Mouse (Mus musculus) heart, embryonic 14.5 days (tissue): ENCODE data around the gene Nfe2l1. TPM values are rescaled to one million over a fixed set of nuclear protein-coding genes. Genes with fewer than 3 reads are reported as not detected.

Source experiments
- ATAC-seq: fragments of 200-750 bp; cut with Nextera tagmentation; 2 replicates; pipeline ENCODE4 v1.8.0; 2017; ENCODE audit warnings: low read depth, moderate TSS enrichment; ENCODE audit not compliant: insufficient number of reproducible peaks, insufficient read depth, low FRiP score
- H3K27ac ChIP-seq, 2 experiments: fragments of 200-500 bp in 1 of 2; fragments of 300-500 bp in 1 of 2; sonication (generic) in 1 of 2; replicated peaks in 1 of 2; 2 replicates each; pipeline ENCODE4 v1.5.1; 2012 to 2014; ENCODE audit warnings: low read depth in 2 of 2, low read length in 2 of 2, control low read depth in 1 of 2, mild to moderate bottlenecking in 1 of 2, mixed read lengths in 1 of 2; ENCODE audit not compliant: control insufficient read depth in 1 of 2, insufficient read depth in 1 of 2
- H3K27me3 ChIP-seq: fragments of 300-500 bp; sonication (generic); 2 replicates; pipeline ENCODE4 v1.6.1; 2014; ENCODE audit warnings: mild to moderate bottlenecking, low read length, control low read depth; ENCODE audit not compliant: control insufficient read depth, insufficient read depth
- H3K36me3 ChIP-seq: fragments of 300-500 bp; sonication (generic); 2 replicates; pipeline ENCODE4 v1.6.1; 2014; ENCODE audit warnings: mild to moderate bottlenecking, control low read depth, low read length, mixed read lengths; ENCODE audit not compliant: control insufficient read depth, insufficient read depth
- H3K4me1 ChIP-seq, 2 experiments: fragments of 200-500 bp in 1 of 2; fragments of 300-500 bp in 1 of 2; sonication (generic) in 1 of 2; 2 replicates each; pipeline ENCODE4 v1.6.1; 2012 to 2014; ENCODE audit warnings: low read length in 2 of 2, control low read depth in 1 of 2, mixed read lengths in 1 of 2; ENCODE audit not compliant: control insufficient read depth in 2 of 2, insufficient read depth in 2 of 2
- H3K4me2 ChIP-seq: fragments of 300-500 bp; sonication (generic); 2 replicates; pipeline ENCODE4 v1.6.1; 2014; ENCODE audit warnings: mild to moderate bottlenecking, low read length
- H3K4me3 ChIP-seq, 2 experiments: fragments of 200-500 bp in 1 of 2; fragments of 300-500 bp in 1 of 2; sonication (generic) in 1 of 2; 2 replicates each; pipeline ENCODE4 v1.5.1; 2012 to 2014; ENCODE audit warnings: low read length in 2 of 2, mild to moderate bottlenecking in 2 of 2, control low read depth in 1 of 2, low read depth in 1 of 2, moderate library complexity in 1 of 2; ENCODE audit not compliant: control insufficient read depth in 1 of 2, insufficient read depth in 1 of 2
- H3K9ac ChIP-seq: fragments of 300-500 bp; sonication (generic); 2 replicates; pipeline ENCODE4 v1.6.1; 2014; ENCODE audit warnings: mild to moderate bottlenecking, low read length
- H3K9me3 ChIP-seq: fragments of 300-500 bp; sonication (generic); 2 replicates; pipeline ENCODE4 v1.6.1; 2016; ENCODE audit warnings: low read length, control low read depth; ENCODE audit not compliant: control insufficient read depth
- WGBS: fragments of 180-500 bp; shearing (Covaris S2); extraction: QIAGEN DNeasy Blood & Tissue Kit; methylation state at CpG from one replicate; pipeline ENCODE4 v1.1.7; 2014; 5-methylcytosine and 5-hydroxymethylcytosine counted together
- polyA plus RNA-seq: library from polyadenylated mRNA; unstranded; fragments of >200 nt; fragmentation: Nextera tagmentation; extraction: Ambion mirVana; gene quantifications from 2 replicates; pipeline ENCODE4 v1.2.1, GENCODE M21; 2014

Nfe2l1 gene
- polyA plus RNA-seq, 1 experiment from 2014 or later = 55.1 TPM

GRCm38 (mm10) chr11:96843627-96844026 is 13.9 kb upstream of the Nfe2l1 start:
- Histone ChIP-seq H3K4me1 (peaks cover 0 to 2% of the 10 kb centered on the region in 2 experiments; a peak in 1 of 4 replicates), H3K4me3 (no peak overlapping the region), H3K9me3 (no peaks in the 10 kb centered on the region), H3K9ac (no peak overlapping the region), H3K27me3 (no peaks in the 10 kb centered on the region), H3K27ac (no peak overlapping the region), H3K4me2 (no peak overlapping the region), H3K36me3 (no peaks in the 10 kb centered on the region)
- no peak for ATAC-seq
- WGBS = 53% methylated on average over 3 of the region's 3 CpGs

DNA sequence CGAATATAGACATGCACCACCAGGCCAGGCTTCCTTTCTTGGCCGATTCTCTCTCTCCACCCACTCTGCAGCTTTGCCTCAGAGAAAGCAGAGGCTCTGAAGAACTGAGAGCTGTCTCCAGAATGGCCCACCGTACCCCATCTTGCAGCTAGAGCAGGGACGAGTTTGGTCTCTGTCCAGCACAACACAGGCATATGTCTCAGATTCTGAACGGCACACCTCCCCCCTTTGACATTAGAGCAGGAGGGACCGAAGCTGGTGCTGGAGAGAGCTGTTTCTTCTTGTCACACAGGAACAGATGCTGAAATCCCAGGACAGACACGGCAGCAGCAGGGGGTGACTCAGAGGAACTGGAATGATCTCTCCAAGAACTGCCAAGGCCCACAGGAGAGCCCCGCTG is 10.5 kb upstream of the Nfe2l1 start:
- Histone ChIP-seq H3K9me3 (no peaks in the 10 kb centered on the region), H3K9ac (no peak overlapping the region)
- WGBS = 19% methylated on average over 8 of the region's 8 CpGs

GRCm38 (mm10) chr11:96839877-96840276 is 10.1 kb upstream of the Nfe2l1 start:
- no peaks in the 10 kb centered on the region for H3K27me3 ChIP-seq
- H3K4me2 ChIP-seq = no peak overlapping the region; the same call in 1 of the 2 replicates
- no peak for ATAC-seq
- no peak overlapping the region for H3K9ac ChIP-seq
- no peak overlapping the region for H3K4me3 ChIP-seq
- H3K36me3 ChIP-seq = no peaks in the 10 kb centered on the region
- no peak overlapping the region for H3K27ac ChIP-seq
- WGBS = 62% methylated on average over 3 of the region's 3 CpGs
- peaks cover 0 to 2% of the 10 kb centered on the region in 2 experiments; a peak in 1 of 4 replicates for H3K4me1 ChIP-seq
- no peaks in the 10 kb centered on the region for H3K9me3 ChIP-seq

More for the DNA sequence above, 10.5 kb upstream of the Nfe2l1 start:
- Histone ChIP-seq H3K4me1 (peaks cover 0 to 2% of the 10 kb centered on the region in 2 experiments; a peak in 1 of 4 replicates), H3K4me2 (no peak overlapping the region; the same call in 1 of the 2 replicates), H3K27ac (no peak overlapping the region), H3K36me3 (no peaks in the 10 kb centered on the region), H3K27me3 (no peaks in the 10 kb centered on the region), H3K4me3 (no peak overlapping the region)
- ATAC-seq = no peak

DNA sequence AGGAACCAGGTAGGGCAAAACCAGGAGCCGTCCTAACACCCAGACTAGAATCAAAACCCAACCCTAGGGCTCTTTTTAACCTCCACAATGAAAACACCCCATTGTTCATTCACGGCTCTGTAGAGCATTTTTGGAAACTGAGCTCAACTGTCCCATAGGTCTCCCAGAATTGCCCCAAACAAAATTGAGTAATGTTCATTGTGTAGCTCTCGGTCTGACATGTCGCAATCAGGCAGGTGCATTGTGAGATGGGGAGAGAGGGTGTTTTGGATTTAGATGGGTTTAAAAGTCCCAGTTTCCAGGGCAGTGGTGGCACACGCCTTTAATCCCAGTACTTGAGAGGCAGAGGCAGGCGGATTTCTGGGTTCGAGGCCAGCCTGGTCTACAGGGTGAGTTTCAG is 9.7 kb upstream of the Nfe2l1 start:
- Histone ChIP-seq H3K4me1 (peaks cover 0 to 2% of the 10 kb centered on the region in 2 experiments; a peak in 1 of 4 replicates), H3K4me2 (no peak overlapping the region), H3K27me3 (no peaks in the 10 kb centered on the region), H3K36me3 (no peaks in the 10 kb centered on the region), H3K27ac (no peak overlapping the region), H3K9ac (no peak overlapping the region), H3K9me3 (no peaks in the 10 kb centered on the region), H3K4me3 (no peak overlapping the region)
- WGBS = 81% methylated on average over 7 of the region's 7 CpGs
- ATAC-seq = no peak

DNA sequence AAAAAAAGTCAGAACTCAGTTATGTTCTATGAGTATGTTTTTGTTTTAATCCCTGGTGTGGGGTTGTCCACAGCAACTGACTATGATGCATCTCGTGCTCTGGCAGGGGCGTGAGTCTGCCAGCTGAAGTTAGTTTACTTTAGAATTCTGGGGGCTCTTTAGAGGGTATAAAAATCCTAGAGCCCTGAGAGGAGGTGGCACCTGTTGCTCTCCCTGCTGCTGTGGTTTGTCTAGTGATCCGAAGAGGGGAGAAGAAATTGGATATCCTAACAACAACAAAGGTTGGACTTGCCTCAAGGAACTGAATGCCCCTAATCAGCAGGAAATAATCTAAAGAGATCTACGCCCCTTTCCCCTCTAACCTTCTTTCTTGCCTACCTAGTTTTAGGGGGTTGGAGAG is 8.6 kb upstream of the Nfe2l1 start:
- ATAC-seq = no peak
- WGBS = 69% methylated on average over 4 of the region's 4 CpGs
- no peaks in the 10 kb centered on the region for H3K36me3 ChIP-seq

DNA sequence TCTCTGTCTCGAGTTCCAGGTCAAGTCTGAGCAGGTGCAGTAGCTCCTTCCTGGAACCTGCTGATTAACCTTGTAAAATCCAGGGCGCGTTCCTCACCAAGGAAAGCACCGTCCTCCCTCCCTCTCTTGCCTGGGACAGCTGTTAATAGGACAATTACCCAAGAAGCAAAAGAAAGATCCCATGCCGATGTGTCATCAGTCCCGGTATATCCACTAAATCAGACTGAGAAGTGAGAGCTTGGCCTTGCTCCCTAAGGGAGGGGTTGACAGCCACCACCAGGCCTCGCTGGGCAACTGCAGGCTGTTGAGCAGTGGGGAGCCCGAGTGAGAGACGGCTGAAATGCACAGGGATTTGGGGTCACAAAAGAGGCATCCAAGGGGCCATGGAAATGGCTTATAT is 7.5 kb upstream of the Nfe2l1 start:
- Histone ChIP-seq H3K4me3 (no peak overlapping the region), H3K4me1 (peaks cover 0 to 2% of the 10 kb centered on the region in 2 experiments; a peak in 1 of 4 replicates), H3K36me3 (no peaks in the 10 kb centered on the region), H3K9me3 (no peaks in the 10 kb centered on the region), H3K4me2 (no peak overlapping the region), H3K27ac (no peak overlapping the region), H3K27me3 (no peaks in the 10 kb centered on the region), H3K9ac (no peak overlapping the region)
- peak; percentile 56; the same call in 1 of the 2 replicates for ATAC-seq
- 31% methylated on average over 9 of the region's 9 CpGs for WGBS

More for the DNA sequence above, 8.6 kb upstream of the Nfe2l1 start:
- Histone ChIP-seq H3K9ac (no peak overlapping the region), H3K9me3 (no peaks in the 10 kb centered on the region), H3K4me2 (no peak overlapping the region), H3K27me3 (no peaks in the 10 kb centered on the region), H3K4me1 (peaks cover 0 to 2% of the 10 kb centered on the region in 2 experiments; a peak in 1 of 4 replicates), H3K4me3 (no peak overlapping the region), H3K27ac (no peak overlapping the region)

DNA sequence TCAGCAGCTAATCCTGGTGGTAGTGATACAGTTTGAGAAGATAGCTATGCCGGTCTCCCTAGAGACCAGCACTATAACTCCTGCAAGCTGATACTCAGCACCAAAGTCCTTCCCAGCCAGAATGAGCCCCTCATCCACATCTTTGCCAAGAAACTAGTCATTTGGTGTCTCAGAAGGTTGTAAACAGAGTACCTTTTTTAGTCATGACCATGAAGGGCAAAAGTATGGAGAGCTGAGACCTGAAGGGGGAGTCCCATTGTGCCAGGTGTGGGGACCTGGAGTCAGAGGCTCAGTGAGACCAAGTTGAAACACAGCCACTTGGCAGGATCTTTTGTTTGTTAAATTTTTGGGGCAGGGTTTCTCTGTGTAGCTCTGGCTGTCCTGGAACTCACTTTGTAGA is 4.4 kb upstream of the Nfe2l1 start:
- H3K27ac ChIP-seq = no peak overlapping the region
- H3K36me3 ChIP-seq = no peaks in the 10 kb centered on the region
- no peaks in the 10 kb centered on the region for H3K9me3 ChIP-seq
- no peak for ATAC-seq
- H3K4me3 ChIP-seq = no peak overlapping the region
- no peak overlapping the region for H3K9ac ChIP-seq
- peaks cover 0 to 5% of the 10 kb centered on the region in 2 experiments; a peak in 1 of 4 replicates for H3K4me1 ChIP-seq
- H3K27me3 ChIP-seq = no peaks in the 10 kb centered on the region
- WGBS = 87% methylated on average over 1 of the region's 1 CpGs
- H3K4me2 ChIP-seq = no peak overlapping the region

DNA sequence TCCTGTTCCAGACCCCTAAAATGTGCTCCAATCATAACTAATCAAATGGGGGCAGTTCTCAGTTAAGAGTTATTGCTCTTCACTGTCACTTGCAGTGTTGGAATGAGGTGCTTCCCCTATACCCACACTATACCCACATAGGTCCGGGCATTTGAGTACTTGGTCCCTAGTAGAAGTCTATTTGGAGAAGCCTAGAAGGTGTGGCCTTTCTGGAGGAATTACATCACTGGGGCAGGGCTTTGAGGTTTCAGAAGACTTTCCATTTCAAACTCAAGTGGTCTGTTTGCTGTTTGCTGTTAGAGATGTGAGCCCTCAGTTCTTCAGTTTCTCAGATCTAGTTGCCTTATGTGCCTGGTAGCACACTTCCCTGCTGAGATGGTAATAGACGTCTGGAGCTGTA is 3.2 kb upstream of the Nfe2l1 start:
- Histone ChIP-seq H3K9ac (no peak overlapping the region), H3K27ac (no peak overlapping the region), H3K27me3 (no peaks in the 10 kb centered on the region), H3K36me3 (peaks cover 1% of the 10 kb centered on the region), H3K4me3 (no peak overlapping the region), H3K4me1 (peaks cover 1 to 10% of the 10 kb centered on the region in 2 experiments), H3K4me2 (no peak overlapping the region), H3K9me3 (no peaks in the 10 kb centered on the region)
- no peak for ATAC-seq
- 47% methylated on average over 2 of the region's 2 CpGs for WGBS
